Mouse (Mus musculus): Measurements from ENCODE around the gene Adgrg5.

Adgrg5 gene

DNA sequence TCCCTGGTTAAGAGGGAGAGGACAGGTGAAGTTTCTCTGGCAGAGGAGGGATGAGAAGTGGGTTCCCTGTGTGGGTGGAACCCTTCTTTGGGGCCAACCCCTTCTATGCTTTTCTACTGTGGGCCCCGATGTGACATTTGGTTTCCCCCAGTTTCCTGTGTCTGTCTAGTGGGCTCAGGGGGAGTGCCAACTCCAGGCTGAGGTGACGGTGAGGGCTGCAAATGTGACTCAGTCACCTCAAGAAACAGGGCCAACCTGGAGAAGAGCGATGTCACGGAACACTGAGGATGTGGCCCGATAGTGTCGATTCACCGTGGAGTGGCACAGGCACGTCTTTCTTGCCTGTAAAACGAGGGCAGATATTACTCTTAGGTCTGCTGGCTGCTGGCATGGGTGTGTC, 49.8 kb downstream of the Adgrg5 start:
- DNase-seq: no peak

DNA sequence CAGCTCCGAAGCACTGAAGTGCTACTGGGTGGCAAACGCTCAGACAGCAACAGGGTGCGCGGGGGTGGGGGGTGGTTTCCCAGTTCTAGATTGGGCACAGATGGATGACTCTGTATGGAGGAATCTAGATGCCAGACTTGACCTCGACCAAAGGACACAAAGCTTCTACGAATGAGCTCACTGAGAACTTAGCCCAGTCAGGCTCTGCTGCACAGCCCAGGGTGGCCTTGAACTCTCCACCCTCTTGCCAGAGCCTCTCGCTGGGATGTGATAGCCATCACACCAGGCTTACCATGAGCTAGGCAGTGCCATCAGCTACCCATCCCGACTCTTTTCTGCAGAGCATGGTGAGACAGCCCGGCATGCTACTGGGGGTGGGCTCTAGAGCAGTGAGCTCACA, 50.3 kb downstream of the Adgrg5 start:
- DNase-seq: no peak

DNA sequence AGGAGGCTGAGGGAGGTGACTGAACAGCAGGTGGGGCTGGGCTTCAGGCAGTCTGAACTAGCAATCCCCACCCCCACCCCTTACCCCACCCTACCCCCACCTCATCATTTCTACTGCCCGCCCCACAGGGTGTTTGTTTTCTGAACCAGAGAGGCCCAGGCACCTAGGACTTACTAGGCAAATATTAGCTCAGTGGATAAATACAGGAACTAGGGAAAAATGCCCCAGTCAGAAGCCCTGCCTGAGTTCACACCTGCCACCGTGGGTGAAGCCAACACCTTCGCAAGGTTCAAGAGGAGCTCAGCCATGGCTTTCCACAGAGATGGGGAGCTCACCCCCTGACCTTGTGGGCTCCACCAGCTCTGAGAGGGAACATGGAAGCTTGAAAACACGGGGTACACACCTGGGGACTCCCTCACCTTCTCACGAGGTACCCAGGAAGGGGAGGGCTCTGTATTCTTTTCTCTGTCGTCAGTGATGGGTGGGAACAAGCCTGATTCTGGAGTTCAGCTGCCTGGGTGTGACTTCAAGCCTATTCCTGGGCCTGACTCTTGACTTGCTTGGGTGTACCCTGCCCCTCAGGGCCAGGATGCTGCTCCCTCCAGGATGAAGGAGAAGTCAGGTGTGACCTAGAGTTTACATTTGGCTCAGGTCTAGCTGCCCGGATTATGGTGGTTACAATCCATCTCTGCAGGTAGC, 51.1 kb downstream of the Adgrg5 start, which contains the start of gene Adgrg1:
Gene Adgrg1 (plus strand): TSS at position 285 of the 699 bp plus-strand sequence.
- peak; percentile 48 to 67 for DNase-seq

DNA sequence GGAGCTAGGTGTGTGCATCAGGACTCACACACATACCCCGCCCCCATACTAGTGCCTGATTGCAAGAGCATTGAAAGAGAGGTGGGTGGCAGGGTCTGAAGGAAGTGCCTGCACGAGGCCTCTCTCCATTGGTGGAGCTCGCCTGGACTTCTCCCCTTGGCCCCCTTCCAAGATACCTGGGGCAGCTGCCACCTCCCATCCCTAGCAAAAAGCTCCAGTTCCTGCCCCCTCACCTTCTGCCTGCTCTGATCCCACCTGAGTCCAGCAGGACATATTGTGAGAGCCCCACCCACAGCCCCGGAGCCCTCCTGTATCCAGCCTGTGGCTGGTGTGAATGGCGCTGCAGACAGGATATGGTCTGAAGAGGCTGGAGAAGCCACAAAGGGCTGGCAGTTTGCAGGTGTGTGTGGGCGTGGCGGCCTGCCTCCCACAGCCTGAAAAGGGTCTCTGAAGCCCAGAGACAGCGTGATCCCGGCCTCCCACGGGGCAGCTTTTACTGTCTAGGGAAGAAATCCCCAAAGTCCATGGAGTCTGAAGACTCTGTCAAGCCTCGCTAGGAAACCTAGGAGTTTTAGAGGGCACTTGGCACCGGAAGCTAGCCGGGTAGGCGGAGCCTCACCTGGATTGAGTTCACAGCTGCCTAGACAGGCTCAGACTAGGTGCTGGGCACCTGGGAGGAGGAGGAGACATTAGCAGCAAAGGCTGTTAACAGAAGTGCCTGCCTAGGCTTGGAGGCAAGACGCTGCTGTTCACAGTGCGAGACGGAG, 53.3 kb downstream of the Adgrg5 start:
- DNase-seq: peak; percentile 75 to 86

DNA sequence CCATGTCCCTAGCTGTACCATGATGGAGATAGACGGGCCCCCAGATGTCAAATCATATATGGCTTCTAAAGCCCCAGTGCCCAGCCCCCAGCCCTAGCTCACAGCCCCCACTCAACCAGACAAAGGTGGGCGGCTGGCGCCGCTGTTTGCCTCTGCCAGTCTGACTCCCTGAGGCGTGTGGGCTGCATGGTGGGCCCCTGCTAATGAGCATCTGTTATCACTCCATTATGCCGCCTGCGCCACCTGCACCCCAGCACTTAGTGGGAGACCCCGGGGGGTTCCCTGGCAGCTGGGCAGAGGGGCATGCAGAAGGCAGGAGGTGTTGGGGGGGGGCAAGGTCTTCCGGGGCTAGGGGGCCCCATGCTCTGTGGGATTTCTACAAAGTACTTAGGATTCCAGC, 54.6 kb downstream of the Adgrg5 start:
- peak in 1 of 2 experiments; percentile 14 for DNase-seq

DNA sequence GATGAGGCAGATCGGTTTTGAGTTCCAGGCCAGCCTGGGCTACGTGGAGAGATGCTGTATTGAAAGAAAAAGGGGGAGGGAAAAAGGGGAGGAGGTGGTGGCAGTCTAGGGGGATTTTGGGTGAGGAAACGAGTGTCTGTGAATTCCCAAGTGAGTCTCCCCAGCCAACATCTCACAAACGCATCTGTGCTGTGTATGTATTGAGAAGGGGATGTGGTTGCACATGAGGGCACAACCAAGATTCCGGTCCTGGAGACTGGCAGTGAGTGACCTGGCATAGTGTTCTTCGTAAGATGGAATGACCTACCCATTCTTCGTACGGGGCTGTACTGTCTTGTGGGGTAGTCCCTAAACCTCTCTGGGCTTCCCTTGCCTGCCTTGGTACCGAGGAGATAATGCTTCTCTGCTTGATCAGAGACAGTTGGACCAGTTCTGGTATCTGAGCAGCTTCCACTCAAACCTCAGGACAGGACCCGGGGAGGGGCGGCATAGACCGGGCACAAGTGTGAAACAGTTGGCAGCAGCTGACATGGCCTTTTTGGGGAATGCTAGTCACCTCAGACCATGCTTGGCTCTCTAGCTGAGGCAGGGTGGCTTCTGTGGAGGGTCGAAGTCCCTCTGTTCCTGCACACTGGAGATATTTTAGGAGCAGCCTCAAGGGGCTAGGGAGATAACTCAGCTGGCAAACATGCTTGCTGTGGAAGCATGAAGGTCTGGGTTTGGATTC, 55.3 kb downstream of the Adgrg5 start:
- DNase-seq: no peak

DNA sequence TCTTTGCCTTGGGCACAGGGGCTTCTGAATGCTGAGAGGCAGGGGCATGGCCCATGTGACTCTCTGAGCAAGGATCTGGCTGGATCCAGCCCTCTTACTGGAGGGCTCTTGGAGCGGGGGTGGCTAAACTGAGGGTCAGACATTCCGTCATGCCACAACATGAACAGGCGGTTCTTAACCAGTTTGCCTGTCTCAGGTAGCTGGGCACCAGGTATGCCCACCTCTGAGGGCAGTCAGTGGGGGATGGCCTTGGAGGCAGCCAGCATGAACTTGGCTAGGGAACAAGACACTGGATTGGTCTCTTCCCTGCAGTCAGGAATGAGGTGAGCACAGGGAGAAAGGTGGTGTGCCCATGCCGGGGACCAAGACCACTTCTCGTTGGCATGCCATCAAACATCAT, 56.7 kb downstream of the Adgrg5 start:
- DNase-seq: peak; percentile 65 to 81

DNA sequence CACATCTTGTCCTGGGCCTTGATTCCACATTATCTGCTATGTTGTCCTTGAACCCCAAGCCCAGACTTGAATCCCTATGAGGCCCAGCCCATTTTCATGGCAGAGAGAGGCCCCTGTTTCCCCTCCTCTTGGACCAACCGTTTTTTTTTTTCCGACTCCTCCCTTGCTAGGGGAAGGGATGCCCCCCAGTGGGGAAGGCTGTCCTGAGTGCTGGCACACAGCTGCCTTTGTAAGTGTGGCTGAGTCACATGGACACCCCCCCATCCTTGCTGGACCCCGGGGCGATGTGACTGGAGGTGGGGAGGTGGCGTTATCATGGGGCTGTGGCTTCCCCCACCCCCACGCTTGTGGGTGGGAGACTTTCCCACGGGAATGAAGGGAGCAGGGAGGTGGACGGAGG, 57.5 kb downstream of the Adgrg5 start:
- DNase-seq: peak in 1 of 2 experiments; percentile 39

DNA sequence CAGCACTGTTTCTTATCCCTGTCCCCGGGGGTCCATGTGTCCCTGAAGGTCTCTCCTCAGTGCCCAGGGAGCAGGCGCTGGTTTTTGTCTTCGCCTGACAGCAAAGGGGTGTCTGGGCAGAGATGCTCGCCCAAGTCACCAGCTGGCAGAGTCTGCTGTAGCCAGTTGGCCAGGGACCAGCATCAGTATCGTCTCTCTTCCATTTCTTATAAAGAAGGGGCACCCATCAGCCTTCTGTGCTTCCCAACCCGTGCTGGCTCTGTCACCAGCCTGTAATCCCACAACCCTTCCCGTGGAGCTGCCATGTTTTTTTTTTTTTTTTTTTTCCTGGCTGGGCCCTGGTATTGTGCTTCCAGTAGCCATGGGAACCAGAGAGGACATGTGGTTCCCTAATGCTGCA, 58.4 kb downstream of the Adgrg5 start:
- peak in 1 of 2 experiments; percentile 3 for DNase-seq

DNA sequence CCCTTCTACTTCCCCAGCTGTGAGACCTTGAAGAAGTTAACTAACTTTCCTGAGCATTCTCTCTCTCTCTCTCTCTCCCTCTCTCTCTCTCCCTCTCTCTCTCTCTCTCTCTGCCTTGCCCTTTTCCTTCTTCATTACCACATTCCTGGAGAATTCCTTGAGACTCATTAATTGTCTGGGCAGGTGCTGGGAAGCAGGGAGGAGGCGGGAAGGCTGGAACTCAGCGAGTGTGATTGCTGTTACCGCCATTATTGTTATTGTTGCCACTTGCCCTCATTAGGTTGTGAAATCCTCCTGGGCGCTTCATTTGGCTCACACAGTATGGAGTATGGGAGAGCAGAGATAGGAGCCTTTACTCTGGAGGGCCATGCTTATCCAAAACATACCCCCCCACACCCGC, 59.7 kb downstream of the Adgrg5 start:
- DNase-seq: peak in 1 of 2 experiments; percentile 10

DNA sequence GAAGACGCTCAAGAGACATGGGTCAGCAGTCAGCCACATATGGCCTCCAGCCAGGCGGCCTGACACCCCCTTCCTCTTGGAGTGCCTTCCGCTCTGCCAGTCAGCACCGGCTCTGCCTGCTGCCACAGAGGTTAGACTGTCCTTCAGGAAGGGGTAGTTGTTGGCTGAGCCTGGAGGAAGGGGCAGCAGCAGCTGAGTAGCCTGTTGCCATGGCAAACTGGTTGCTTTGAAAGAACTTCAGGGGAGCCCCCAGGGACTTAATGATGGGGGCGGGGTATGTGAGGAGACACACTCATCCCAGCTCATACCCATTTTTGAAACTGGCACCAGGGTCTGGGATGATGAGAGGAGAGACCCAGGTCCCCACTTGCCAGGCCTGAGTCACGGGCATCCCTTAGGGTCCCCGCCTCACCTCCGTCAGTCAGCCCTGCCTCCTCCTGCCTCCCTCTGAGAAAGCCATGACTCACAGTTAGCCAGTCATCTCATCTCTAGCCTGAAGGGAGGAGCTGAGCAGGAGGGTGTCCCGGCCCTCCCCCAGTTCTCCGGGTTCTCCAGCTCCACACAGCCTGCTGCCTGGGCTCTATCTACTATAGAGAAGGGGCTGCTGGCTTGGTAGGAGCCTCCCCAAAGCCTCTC, 60.5 kb downstream of the Adgrg5 start:
- DNase-seq: peak; percentile 76 to 86

DNA sequence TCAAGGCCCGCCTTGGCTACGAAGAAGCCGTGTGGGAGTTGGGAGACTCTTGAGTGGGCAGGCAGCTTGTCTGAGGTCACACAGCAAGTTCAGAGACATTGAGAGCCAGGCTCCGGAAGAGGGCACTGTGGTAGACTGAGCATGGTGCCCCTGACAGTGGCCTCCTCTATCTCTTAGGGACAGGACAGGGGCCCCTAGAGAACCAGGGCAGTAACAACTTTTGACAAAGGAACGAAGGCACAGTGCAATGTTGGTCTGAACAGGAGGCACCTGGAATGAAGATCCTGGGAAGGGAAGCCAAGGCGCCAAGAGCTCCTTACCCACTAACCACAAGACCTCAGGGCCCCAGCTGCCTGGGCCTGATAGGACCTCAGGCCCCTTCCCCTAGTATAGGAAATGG, 61.5 kb downstream of the Adgrg5 start:
- peak in 1 of 2 experiments; percentile 12 for DNase-seq

DNA sequence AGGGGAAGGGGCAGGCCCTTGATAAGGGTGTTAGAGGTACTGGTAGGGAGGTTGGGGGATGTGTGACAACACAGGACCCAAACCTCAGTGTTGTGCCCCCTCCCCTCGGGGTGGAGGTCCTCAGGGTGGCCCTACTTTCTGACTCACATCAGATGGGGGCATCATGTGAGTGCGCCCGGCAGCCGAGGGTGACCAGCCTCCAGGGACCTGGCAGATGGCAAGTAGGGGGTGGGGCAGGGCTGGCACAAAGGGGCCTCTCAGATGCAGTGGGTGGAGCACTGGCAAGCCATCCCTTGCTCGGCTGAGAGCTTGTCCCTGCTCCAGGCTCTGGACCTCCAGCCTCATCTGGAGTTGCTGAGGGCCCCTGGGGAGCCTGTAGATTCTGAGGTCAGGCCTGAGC, 63.2 kb downstream of the Adgrg5 start:
- peak; percentile 27 to 53 for DNase-seq

DNA sequence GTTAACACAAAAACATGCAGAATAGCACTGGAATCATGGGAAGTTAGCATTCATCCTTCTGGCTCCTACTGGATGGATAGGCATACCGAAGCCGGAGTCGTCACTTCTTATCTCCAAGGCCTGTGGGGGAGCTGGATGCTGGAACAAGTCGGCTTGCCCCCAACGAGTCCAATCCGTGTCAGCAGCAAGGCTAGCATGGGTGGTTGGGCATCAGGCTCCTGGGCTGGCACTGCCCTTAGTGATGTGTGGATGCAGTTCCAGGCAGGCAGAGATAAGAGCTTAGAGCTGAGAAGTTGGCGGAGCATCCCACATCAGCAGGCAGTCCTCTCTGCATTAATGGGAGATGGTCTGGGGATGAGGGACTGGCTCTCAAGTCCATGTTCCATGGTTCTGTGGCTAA, 64.1 kb downstream of the Adgrg5 start:
- peak in 1 of 2 experiments; percentile 9 for DNase-seq

DNA sequence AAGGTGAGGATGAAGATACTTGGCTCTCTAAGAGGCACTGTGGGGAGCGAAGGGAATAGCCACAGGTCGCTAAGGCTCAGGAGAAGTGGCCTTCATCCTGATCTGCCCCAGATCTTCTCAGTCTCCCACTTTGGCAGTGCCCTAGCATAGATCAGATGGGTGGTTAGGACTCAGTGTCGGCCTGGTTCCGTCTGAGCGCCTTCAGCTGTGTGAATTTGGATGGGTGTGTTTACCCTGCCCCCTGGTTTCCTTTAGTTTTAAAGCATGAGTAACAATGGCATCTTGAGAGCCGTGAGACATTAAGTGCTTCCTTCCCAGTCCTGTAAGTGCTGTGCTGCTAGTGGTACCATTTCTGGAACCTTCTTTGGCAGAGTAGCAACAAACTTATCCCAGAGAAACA, 65.1 kb downstream of the Adgrg5 start:
- peak in 1 of 2 experiments; percentile 17 for DNase-seq

DNA sequence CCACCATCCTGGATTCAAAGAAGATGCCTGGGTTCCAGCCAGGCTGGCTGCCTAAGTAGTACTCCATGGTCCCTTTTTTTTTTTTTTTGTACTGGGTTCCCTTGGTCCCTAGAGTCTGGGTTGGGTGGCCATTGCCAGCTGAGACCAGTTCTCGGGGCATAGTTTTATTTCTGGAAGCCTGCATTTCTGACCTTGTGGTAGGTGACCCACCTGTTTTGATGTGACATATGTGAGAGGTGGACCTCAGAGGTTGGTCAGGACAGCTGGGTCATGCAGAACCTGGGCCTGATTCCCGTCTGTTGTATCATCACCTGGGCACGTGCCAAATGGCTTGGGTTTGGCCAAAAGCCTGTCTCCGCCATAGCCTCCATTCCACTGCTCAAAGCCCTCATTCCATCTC, 66.2 kb downstream of the Adgrg5 start:
- DNase-seq: no peak

DNA sequence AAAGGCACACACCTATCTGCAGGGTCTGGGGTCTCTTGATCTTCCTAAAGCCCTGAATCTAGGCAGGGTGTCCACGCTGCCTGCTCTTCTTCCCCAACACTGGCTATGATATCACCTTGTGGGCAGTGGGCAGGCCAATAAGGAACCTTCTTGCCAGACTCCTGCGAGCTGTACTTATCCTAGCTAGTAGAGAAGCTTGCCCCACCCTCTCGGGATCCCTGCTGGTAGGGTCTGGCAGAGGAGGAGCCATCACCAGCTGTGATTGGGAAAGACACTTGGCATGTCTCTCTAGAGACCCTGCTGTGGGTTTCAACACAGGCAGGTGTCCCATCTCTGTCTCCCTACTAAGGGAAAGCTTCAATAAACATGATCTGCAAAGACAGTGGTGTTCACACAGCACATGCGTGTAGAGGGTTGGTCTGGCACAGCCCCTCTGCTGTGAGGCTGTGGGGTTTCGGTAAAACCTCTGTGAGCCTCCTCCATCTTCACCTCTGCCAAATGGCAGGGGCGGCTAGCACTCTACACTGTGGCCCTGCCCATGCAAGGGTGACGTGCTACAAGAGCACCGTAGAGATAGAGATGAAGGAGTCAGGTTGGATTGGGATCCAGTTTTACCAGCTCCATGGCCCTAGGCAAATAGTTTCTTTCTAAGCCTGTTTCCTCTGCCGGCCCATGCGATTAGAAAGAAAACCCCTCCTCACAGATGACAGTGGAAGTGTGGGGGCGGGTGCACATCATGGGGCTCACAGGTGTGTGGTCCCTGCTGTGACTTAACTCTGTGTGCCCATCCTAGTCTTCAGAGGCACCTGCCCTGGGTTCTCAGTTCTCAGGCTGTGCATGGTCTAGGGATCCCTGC, 67.3 kb downstream of the Adgrg5 start:
- no peak for DNase-seq

DNA sequence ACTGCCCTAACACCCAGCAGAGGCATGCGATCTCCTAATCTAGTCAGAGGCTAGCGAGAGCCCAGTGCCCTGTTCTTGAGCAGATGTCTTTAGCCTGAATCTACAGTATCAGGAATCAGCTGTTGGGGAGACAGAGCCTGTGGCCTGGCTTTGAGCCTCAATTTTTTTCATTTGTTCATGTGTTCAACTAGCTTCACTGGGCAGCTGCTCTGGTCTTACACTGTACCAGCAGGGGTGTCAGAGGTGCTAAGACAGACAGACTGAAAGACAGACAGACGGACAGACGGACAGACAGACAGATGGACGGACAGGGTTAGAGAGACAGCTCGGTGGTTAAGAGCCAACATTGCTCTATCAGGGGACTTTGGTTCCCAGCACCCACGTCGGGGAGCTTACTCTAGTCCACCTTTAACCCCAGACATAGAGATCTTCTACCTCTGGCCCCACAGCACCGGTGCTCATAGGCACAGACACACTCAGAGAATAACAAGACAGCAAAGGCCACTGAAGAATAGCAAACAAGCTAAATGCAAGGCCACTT, 68.0 kb downstream of the Adgrg5 start:
- DNase-seq: peak in 1 of 2 experiments; percentile 2

DNA sequence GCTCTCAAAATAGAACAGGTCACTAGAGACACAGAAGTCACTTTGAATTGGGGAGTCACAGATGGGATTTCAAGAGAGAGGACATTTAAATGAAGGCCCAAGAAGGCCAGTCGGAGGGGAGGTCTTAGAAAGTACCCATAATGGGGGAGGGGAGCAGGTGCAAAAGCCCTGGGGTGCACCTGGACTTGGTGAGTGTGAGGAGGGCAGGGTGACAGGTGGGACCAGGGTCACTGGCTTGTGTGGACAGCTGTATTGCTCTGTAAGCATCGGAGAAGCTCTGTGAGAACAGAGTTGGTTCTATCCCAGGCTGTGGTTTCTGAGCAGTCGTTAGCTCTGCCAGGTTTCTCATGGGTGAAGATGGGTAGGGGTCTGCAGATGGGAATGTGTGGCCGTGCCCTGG, 68.5 kb downstream of the Adgrg5 start:
- no peak for DNase-seq

DNA sequence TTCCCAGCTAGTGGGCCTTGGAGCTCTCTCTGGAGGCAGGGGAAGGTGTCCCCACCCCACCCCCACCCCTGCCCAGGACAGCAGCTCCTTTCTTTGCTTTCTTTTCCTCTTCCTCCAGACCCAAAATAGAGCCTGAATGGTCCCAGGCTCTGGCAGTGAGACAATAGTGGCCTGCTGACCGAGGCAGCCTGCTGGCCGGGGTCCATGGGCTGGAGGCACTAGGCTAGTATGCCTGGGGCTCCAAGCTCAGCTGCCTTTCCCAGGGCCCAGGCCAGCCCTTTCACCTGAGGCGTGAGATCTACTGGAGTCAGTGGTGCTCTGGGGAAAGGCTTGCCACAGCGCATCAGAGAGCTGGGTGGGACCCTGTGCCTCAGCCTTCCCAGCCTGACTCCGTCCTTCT, 69.0 kb downstream of the Adgrg5 start:
- peak; percentile 60 to 73 for DNase-seq
